Mouse (Mus musculus) intestine, embryonic 16.5 days (tissue): ENCODE results near the gene Zfp574. TPM values are rescaled to one million over a fixed set of nuclear protein-coding genes. Genes with fewer than 3 reads are reported as not detected.

Experiments used
- ATAC-seq: fragments of 200-750 bp; cut with Nextera tagmentation; 2 replicates; pipeline ENCODE4 v1.8.0; 2017; ENCODE audit warnings: moderate TSS enrichment, moderate library complexity
- H3K27ac ChIP-seq: fragments of 300-500 bp; sonication (generic); 2 replicates; pipeline ENCODE4 v1.5.1; 2014; ENCODE audit warnings: mild to moderate bottlenecking, low read length
- H3K27me3 ChIP-seq: fragments of 300-500 bp; sonication (generic); replicated peaks from 2 replicates; pipeline ENCODE4 v1.6.1; 2014; ENCODE audit warnings: low read length, control low read depth, mixed read lengths; ENCODE audit not compliant: control insufficient read depth, insufficient read depth
- H3K36me3 ChIP-seq: fragments of 300-500 bp; sonication (generic); 2 replicates; pipeline ENCODE4 v1.6.1; 2014; ENCODE audit warnings: low read length, control low read depth; ENCODE audit not compliant: control insufficient read depth, insufficient read depth
- H3K4me1 ChIP-seq: fragments of 300-500 bp; sonication (generic); 2 replicates; pipeline ENCODE4 v1.6.1; 2014; ENCODE audit warnings: low read length, control low read depth, mixed read lengths; ENCODE audit not compliant: control insufficient read depth, insufficient read depth
- H3K4me2 ChIP-seq: fragments of 300-500 bp; sonication (generic); 2 replicates; pipeline ENCODE4 v1.6.1; 2014; ENCODE audit warnings: low read depth, low read length, control low read depth
- H3K4me3 ChIP-seq: fragments of 300-500 bp; sonication (generic); 2 replicates; pipeline ENCODE4 v1.5.1; 2014; ENCODE audit warnings: mild to moderate bottlenecking, low read length
- H3K9ac ChIP-seq: fragments of 300-500 bp; sonication (generic); 2 replicates; pipeline ENCODE4 v1.6.1; 2014; ENCODE audit warnings: low read depth, low read length
- H3K9me3 ChIP-seq: fragments of 300-500 bp; sonication (generic); 2 replicates; pipeline ENCODE4 v1.6.1; 2016; ENCODE audit warnings: low read length, control low read depth; ENCODE audit not compliant: control insufficient read depth
- WGBS: fragments of 180-500 bp; shearing (Covaris S2); extraction: QIAGEN DNeasy Blood & Tissue Kit; methylation state at CpG from one replicate; pipeline ENCODE4 v1.1.7; 2014; 5-methylcytosine and 5-hydroxymethylcytosine counted together
- microRNA-seq: library from miRNA; unstranded; fragments of <30 nt; microRNA quantifications from one replicate; pipeline ENCODE4, GENCODE M21; 2016
- polyA plus RNA-seq: library from polyadenylated mRNA; unstranded; fragments of >200 nt; fragmentation: Nextera tagmentation; extraction: Ambion mirVana; gene quantifications from 2 replicates; pipeline ENCODE4 v1.2.1, GENCODE M21; 2015

Zfp574 gene
- polyA plus RNA-seq, 1 experiment from 2014 or later, result 23.1 TPM

DNA sequence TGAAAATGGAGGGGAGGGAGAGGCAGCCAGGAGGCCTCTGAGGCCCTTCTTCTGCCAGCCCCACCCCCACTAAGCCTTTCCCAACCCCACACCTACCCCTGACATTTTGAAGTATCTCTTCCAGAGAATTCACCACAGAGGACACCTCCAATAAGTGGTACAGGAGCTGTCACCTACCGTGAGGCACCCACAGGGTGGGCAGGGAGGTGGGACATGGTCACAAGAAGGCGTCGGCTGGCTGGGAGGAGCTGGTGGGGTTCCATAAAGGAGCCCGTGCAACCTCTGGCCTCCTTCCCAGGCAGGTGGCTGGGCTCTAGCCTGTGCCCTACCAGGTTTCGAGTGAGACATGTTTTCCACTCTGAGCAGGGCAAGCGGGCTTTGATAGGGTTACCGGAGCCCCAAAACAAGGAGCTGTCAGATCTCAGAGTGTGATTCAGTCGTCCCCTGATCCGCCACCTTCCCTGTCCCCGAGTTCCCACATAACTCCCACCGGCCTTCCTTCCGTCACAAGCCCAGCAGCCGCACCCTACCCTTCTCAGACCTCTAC lies 48.9 kb downstream of the Zfp574 start:
- H3K27me3 ChIP-seq, result no peaks in the 10 kb centered on the region
- no peak for ATAC-seq
- H3K4me3 ChIP-seq, result no peak overlapping the region
- no peaks in the 10 kb centered on the region for H3K9me3 ChIP-seq
- no peak overlapping the region for H3K4me2 ChIP-seq
- whole genome bisulfite sequencing, result 59% methylated on average over 13 of the region's 13 CpGs
- H3K27ac ChIP-seq, result no peak overlapping the region
- no peak overlapping the region for H3K9ac ChIP-seq
- H3K36me3 ChIP-seq, result no peaks in the 10 kb centered on the region
- H3K4me1 ChIP-seq, result no peaks in the 10 kb centered on the region

DNA sequence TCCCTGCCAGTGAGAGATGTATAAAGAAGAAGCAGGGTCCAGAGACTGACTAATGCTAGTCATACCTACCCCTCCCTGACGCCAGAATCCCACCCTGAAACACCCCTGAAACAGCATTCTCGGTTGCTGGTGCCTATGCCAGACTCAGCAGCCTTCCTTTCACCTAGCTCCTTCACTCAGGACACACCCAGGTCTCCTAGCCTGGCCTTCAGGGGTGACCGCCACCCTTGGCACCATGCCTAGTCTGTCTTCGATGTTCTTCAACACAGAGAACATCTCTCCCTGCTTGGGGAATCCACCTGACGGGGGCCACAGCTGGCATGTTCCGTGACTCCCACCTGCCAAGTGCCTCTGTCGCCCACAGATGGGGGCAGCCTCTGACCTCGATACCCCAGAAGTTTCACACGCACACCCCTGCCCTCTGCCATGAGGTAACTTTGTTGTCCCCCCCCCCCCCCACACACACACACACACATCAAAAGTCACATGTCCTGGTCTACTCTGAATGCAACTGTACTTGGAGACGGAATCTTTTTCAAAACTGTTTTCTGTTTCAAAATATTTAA lies 53.4 kb downstream of the Zfp574 start:
- 77% methylated on average over 10 of the region's 10 CpGs for WGBS
- H3K4me1 ChIP-seq, result no peaks in the 10 kb centered on the region
- no peak overlapping the region for H3K4me2 ChIP-seq
- H3K9ac ChIP-seq, result no peak overlapping the region
- H3K4me3 ChIP-seq, result no peak overlapping the region
- H3K27me3 ChIP-seq, result no peaks in the 10 kb centered on the region
- H3K9me3 ChIP-seq, result no peaks in the 10 kb centered on the region
- ATAC-seq, result no peak
- no peaks in the 10 kb centered on the region for H3K36me3 ChIP-seq
- no peak overlapping the region for H3K27ac ChIP-seq

DNA sequence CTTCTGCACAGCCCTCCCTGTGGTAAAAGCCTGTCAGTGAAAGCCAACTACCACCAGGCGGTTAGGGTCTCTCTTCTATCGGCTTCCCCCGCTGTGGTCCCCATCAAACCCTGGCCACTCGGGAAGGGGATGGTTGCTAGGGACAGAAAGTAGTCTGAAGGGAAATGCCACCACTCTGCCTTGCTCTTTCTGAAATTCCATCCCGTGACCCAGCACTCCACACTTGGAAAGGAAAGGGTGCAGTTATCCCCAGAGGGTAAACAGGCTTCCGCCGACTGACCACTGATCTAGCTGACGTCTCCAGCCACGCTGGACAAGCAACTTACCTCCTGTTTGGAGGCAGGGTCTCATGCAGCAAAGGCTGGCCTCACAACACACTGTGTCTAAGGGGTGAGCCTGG lies 55.6 kb downstream of the Zfp574 start:
- Histone ChIP-seq H3K4me1 (no peaks in the 10 kb centered on the region), H3K9me3 (no peaks in the 10 kb centered on the region), H3K36me3 (no peaks in the 10 kb centered on the region), H3K9ac (no peak overlapping the region), H3K4me2 (no peak overlapping the region), H3K27ac (no peak overlapping the region), H3K27me3 (peaks cover 16% of the 10 kb centered on the region), H3K4me3 (no peak overlapping the region)
- WGBS, result 54% methylated on average over 9 of the region's 9 CpGs
- no peak for ATAC-seq

DNA sequence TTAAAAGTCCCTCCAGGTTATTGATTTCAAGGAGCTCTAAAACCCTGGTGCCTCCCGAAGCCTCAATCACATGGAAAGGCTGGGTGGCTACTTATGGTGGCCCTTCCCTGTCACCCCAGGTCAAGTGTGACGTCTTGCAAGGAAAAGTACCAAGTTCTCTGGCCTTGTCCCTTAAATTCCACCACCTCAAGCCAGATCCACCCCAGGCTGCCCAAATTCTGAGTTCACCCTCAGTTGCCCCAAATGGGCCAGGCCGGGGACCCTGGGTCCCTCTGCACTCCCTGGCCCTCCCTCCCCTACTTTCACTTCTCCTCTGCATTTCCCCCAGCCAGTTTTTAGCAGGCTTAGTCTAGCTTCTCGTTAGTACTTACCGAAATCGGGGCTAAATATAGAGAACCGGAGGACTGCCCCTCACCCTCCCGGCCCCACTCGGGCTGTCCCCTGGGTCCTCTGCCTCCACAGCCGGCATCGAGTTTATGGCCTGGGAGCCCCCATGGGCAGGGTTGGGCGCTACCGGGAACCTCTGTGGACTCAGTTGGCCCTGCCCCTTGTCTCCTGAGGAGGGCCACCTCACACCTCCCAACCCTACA lies 57.1 kb downstream of the Zfp574 start:
- Histone ChIP-seq H3K4me3 (no peak overlapping the region), H3K4me2 (no peak overlapping the region), H3K27me3 (peaks cover 29% of the 10 kb centered on the region), H3K9ac (no peak overlapping the region), H3K36me3 (no peaks in the 10 kb centered on the region), H3K9me3 (no peaks in the 10 kb centered on the region), H3K27ac (no peak overlapping the region), H3K4me1 (0 out of 2 replicates have a peak, but pooled peaks cover 2% of the 10 kb centered on the region)
- WGBS, result 54% methylated on average over 13 of the region's 13 CpGs
- ATAC-seq, result no peak

DNA sequence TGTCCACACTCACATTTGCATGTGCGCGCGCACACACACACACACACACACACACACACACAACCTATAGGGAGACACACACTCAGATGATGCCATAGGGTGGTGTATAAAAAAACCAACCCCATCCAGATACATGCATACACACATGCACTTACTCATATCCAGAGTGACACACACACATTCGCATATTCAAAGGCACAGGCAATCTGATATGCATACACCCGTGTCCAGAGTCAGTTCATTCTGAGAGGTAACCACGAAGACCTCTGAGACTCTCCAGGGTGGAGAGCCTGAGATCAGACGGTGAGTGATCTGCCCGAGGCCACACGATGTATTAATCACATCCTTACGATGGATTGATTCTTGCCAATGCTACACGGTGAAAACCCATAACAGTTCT lies 58.2 kb downstream of the Zfp574 start:
- Histone ChIP-seq H3K4me2 (no peak overlapping the region), H3K9me3 (no peaks in the 10 kb centered on the region), H3K9ac (no peak overlapping the region), H3K4me3 (no peak overlapping the region), H3K27ac (no peak overlapping the region), H3K4me1 (0 out of 2 replicates have a peak, but pooled peaks cover 2% of the 10 kb centered on the region), H3K36me3 (no peaks in the 10 kb centered on the region), H3K27me3 (peaks cover 33% of the 10 kb centered on the region)
- 79% methylated on average over 11 of the region's 11 CpGs for WGBS
- ATAC-seq, result no peak

DNA sequence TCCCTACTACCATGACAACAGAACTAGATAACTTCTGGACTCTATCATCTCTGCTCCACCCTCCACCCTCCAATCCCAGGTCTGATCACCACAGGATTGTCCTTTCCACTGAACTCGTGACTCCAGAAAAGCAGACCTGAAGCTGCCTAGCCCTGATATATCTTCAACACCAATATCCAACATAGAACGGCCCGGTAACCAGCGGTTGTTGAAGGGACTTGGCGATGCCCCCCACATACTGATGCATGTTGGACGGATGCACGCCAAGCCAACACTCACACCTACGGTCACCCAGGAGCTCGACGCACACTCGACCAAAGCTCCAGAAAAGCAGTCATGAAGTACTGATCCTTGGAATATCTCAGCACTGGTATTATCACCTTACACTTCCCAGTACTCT lies 58.9 kb downstream of the Zfp574 start:
- Histone ChIP-seq H3K9ac (no peak overlapping the region), H3K9me3 (no peaks in the 10 kb centered on the region), H3K27ac (no peak overlapping the region), H3K4me1 (0 out of 2 replicates have a peak, but pooled peaks cover 2% of the 10 kb centered on the region), H3K4me2 (no peak overlapping the region), H3K27me3 (peaks cover 33% of the 10 kb centered on the region), H3K4me3 (no peak overlapping the region), H3K36me3 (no peaks in the 10 kb centered on the region)
- 88% methylated on average over 11 of the region's 11 CpGs for WGBS
- no peak for ATAC-seq

DNA sequence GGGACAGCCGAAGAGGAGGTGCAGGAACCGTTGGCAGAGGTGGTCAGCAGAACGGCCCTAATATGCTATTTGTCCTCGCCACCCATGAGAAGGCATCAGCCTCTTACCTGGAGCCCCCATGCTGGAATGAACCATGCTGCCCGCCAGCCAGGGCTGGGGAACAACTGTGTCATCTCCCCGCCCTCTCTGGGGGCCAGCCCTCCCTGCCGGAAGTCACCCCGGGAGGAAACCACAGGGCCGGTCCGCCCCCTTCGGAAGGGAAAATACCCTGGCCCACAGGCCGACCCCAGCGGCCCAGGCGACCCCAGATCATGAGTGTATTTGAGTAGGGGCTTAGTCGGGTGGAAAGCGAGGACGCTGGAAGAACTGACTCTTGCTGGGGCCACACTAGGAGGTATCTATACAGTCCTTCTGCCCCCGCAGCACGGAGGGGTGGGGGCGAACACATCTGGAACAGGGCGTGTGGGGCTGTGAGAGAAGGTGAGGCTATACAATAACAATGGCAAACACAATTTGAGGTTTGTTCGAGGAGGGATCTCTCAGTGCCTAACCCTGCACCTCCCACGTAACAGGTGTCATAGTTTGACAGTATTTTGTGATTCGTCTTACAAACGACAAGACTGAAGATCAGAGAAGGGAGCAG lies 60.1 kb downstream of the Zfp574 start:
- peak overlapping the region; percentile 32 for H3K4me3 ChIP-seq
- peak; percentile 10; the same call in 1 of the 2 replicates for ATAC-seq
- 7% methylated on average over 25 of the region's 25 CpGs for WGBS
- no peaks in the 10 kb centered on the region for H3K9me3 ChIP-seq
- 0 out of 2 replicates have a peak, but pooled peaks cover 2% of the 10 kb centered on the region for H3K4me1 ChIP-seq
- H3K4me2 ChIP-seq, result peak overlapping the region; percentile 37
- H3K36me3 ChIP-seq, result no peaks in the 10 kb centered on the region
- H3K27ac ChIP-seq, result no peak overlapping the region
- peaks cover 33% of the 10 kb centered on the region for H3K27me3 ChIP-seq
- H3K9ac ChIP-seq, result peak overlapping the region; percentile 38; the same call in 1 of the 2 replicates

Small RNAs within 50 kb of the gene (microRNA-seq; reads per million reads assigned to microRNA genes)
- gene Mir6537, result not detected

Other genes with a start within 250 kb of the Zfp574 start
- 8.6 and 9.7 TPM in 2 replicates for gene Gm9844, start 210.4 kb upstream of the Zfp574 start, polyA plus RNA-seq
- gene Lypd4, start 202.6 kb upstream of the Zfp574 start, polyA plus RNA-seq, result not detected in 2 replicates
- gene Dmrtc2, start 202.5 kb upstream of the Zfp574 start, polyA plus RNA-seq, result not detected in 2 replicates
- 2,122 and 2,334 TPM in 2 replicates for gene Rps19, start 188.2 kb upstream of the Zfp574 start, polyA plus RNA-seq
- gene Cd79a, start 175.2 kb upstream of the Zfp574 start, polyA plus RNA-seq, result 0.39 and 0.46 TPM in 2 replicates
- gene Arhgef1, start 169.7 kb upstream of the Zfp574 start, polyA plus RNA-seq, result 69.1 and 71.3 TPM in 2 replicates
- not detected in 2 replicates for gene Gm4881, start 128.1 kb upstream of the Zfp574 start, polyA plus RNA-seq
- 151 and 153 TPM in 2 replicates for gene Rabac1, start 99.8 kb upstream of the Zfp574 start, polyA plus RNA-seq
- 3.5 and 3.9 TPM in 2 replicates for gene Atp1a3, start 66.6 kb upstream of the Zfp574 start, polyA plus RNA-seq
- gene Grik5, start 221 bp upstream of the Zfp574 start, polyA plus RNA-seq, result 1.5 and 1.9 TPM in 2 replicates
- 1.0 and 1.2 TPM in 2 replicates for gene Pou2f2, start 107.2 kb downstream of the Zfp574 start, polyA plus RNA-seq
- 11.3 and 11.9 TPM in 2 replicates for gene Dedd2, start 148.0 kb downstream of the Zfp574 start, polyA plus RNA-seq
- 1.9 and 2.3 TPM in 2 replicates for gene Zfp526, start 148.9 kb downstream of the Zfp574 start, polyA plus RNA-seq
- gene Gsk3a, start 165.3 kb downstream of the Zfp574 start, polyA plus RNA-seq, result 4.0 and 5.9 TPM in 2 replicates
- 6.6 and 7.9 TPM in 2 replicates for gene Erf, start 178.2 kb downstream of the Zfp574 start, polyA plus RNA-seq
- 17.3 and 19.9 TPM in 2 replicates for gene Cic, start 195.1 kb downstream of the Zfp574 start, polyA plus RNA-seq
- gene Pafah1b3, start 225.4 kb downstream of the Zfp574 start, polyA plus RNA-seq, result 175 and 180 TPM in 2 replicates
- 0.56 and 0.93 TPM in 2 replicates for gene Prr19, start 228.8 kb downstream of the Zfp574 start, polyA plus RNA-seq
- gene Tmem145, start 233.5 kb downstream of the Zfp574 start, polyA plus RNA-seq, result 0.61 and 1.1 TPM in 2 replicates
- 6.8 and 7.1 TPM in 2 replicates for gene Megf8, start 244.6 kb downstream of the Zfp574 start, polyA plus RNA-seq